Mouse (Mus musculus) layer of hippocampus, adult 9-10 months (tissue): Measurements from ENCODE around the gene Mbtps1.

ENCODE experiments used
- DNase-seq: peaks from one replicate; pipeline ENCODE4 v3.0.0; 2022; ENCODE audit warnings: low spot score

Mbtps1 gene

GRCm38 (mm10) chr8:119558603-119559401 lies at the start of gene Mbtps1:
Gene Mbtps1, minus strand, starts transcription at chr8:119558735.
- peak; percentile 93 for DNase-seq

DNA sequence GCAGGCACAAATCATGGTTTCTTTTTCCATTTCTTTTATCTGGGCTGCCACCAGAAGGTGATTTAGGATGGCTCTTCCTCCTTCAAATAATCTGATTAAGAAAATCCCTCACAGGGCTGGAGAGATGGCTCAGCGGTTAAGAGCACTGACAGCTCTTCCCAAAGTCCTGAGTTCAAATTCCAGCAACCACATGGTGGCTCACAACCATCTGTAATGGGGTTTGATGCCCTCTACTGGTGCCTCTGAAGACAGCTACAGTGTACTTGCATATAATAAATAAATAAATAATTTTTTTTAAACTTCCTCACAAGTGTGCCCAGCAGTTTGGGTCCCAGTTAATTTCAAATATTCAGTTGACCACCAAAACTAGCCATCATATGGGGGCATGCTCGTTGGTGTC lies 47.7 kb upstream of the Mbtps1 start:
- DNase-seq = no peak

DNA sequence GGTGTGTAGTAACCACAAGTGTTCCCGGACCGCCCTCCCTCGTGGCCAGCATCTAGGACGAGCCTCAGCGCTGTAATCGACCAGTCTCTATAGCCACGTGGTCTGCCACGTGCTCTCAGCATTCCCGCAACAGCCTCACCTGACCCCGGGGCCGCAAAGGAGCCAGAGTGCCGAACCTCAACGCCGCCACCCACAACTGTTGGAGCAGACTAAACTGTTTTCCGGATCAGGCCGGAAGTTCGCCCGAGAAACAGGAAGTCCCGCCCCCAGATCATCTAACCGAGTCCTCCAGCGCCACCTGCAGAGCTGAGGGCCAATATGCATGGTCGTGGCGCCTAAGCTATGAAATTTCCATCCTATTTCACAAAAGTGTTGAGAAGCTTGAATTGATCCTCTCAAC lies 46.5 kb upstream of the Mbtps1 start, which contains the start of gene Taf1c:
Gene Taf1c (minus strand): TSS at position 227 of the 400 bp plus-strand sequence.
- DNase-seq = peak; percentile 87

DNA sequence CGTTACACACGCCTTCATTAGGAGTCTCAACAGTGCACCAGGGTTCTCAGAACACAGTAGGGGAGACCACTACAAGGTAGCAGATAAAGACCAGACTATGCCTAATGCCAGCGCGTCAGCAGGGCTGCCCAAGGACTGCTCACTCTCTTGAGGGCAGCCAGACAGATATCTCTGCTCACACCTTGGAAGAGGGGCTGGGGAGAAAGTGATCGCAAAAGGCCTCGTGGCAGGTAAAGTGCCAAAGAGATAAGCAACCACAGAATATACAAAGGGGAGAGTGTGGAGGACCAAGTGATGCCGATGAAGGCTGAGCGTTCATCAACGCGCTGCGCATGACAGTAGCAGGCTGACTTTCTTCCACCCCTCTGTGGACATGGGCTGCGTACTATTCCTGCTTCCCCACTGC lies 45.9 kb upstream of the Mbtps1 start:
- DNase-seq = no peak

DNA sequence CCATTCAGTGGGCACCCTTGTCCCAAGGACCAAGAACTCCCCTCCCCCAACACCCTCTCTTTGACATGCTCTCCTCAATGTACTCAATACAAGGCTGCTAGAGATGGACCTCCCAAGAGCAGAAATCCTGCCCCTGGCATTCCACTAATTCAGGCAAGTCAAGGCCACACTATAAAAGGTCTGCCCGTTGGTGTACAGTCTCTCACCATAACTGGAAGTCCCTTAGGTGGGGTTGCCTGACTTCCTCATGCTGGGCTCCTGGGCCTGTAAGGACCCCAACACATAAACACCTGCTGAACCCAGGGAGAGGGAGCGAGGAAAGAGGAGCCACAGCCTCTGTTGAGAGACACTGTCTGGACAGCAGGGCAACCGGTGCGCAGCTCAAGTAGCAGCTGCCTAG lies 45.2 kb upstream of the Mbtps1 start:
- no peak for DNase-seq

GRCm38 (mm10) chr8:119591456-119591855 lies 32.9 kb upstream of the Mbtps1 start:
- DNase-seq = no peak

GRCm38 (mm10) chr8:119590348-119590747 lies 31.8 kb upstream of the Mbtps1 start:
- no peak for DNase-seq

DNA sequence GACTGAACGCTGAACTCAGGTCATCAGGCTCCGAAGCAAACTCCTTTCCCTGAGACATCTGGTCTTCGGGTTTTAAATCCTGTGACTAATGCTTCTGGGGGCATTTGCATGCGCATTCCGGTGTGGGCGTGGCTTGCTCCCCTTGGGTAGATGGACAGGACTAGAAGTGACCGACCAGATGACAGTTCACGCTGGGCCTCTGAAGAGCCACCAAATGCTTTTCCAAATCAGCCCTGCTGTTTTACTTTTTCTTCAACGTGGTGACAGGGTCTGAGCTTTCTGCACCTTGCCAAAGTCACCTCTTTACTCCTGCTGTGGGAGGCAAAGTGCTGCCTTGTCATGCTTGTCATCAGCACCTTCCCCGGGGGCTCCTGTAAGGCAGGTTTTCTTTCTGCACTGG lies 30.3 kb upstream of the Mbtps1 start:
- DNase-seq = no peak

GRCm38 (mm10) chr8:119588321-119588720 lies 29.8 kb upstream of the Mbtps1 start:
- DNase-seq = no peak

DNA sequence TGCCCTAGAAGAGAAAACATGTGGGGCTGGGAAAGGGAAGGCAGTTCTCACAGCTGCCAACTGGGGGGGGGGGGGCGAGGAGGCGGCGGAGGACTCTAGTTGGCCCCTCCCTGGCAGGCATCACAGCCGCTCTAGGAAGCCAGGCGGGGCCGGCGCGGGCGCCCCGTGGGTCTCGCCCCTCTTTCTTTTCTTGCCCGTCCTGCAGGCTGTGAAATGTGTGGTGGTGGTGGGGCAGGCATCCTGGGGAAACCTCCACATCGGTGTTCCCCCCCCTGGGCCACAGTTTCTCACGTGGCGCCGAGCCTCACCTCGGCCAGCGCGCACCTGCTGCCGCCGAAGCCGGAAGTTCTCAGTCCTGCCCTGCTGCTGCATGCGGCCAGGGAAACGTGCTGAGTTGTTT lies 27.4 kb upstream of the Mbtps1 start:
- DNase-seq = no peak

DNA sequence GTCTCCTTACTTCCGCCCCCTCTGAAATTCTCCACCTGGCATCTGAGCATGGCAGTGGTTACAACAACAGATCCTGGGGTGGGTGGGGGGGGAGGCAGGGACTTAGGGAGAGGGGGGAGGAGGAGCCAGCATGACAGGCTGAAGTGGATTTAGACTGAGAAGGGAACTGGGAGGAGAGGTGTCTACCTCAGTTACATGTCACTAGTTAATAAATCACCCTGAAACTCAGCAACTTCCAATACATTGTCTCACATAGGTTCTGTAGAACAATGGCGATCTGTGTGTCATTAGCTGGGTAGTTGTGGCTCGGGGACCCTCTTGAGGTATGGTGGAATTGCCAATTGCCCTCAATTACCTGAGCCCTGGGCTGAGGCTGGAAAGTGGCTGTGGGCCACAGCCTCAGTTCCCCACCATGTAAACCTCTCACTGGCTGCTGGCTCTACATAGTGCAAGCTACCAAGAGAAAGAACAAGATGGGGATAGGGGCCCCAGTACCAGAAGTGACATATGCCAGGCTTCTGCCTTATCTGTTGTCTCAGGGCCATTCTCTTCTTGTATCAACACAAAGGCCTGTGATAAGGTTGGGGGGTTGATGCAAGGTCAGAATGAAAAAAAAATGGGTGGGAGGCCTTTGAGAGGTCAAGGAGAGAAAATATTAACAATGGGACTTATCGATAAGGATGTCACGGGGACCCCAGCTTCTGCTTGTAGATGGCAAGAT lies 22.1 kb upstream of the Mbtps1 start:
- DNase-seq = no peak

DNA sequence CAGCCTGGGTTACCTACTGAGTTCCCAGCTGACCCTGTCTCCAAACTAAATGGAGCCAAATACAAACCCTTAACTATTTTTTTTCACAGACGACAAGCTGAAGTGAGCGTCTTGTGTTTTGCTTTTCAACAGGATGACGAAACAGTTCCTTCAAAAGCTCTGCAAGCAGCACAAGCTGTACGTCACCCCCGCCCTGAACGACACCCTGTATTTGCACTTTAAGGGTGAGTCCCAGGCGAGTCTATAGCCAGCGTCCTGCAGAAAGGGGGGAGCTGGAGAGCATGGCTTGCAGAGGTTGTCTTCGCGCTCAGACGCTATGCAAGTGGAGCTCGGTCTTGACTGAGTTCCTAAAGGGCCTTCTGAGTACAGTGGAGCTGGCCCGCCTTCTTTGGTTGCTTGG lies 20.6 kb upstream of the Mbtps1 start:
- no peak for DNase-seq

DNA sequence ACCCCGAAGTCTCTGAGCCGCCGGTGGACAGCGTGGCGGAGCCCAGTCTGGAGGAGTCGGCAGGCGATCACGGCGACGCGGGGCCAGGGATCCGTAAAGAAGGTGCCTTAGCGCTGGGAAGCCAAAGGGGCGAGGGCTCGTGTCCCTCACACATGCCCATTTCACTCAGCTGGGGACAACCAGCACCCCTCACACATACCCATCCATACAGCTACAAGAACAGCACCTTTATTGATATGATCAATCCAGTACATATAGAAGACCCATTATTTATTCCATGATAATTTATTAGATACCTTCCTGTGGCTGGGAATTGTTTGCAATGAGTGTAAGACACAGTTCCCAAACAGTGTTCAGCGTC lies 16.8 kb upstream of the Mbtps1 start:
- no peak for DNase-seq

DNA sequence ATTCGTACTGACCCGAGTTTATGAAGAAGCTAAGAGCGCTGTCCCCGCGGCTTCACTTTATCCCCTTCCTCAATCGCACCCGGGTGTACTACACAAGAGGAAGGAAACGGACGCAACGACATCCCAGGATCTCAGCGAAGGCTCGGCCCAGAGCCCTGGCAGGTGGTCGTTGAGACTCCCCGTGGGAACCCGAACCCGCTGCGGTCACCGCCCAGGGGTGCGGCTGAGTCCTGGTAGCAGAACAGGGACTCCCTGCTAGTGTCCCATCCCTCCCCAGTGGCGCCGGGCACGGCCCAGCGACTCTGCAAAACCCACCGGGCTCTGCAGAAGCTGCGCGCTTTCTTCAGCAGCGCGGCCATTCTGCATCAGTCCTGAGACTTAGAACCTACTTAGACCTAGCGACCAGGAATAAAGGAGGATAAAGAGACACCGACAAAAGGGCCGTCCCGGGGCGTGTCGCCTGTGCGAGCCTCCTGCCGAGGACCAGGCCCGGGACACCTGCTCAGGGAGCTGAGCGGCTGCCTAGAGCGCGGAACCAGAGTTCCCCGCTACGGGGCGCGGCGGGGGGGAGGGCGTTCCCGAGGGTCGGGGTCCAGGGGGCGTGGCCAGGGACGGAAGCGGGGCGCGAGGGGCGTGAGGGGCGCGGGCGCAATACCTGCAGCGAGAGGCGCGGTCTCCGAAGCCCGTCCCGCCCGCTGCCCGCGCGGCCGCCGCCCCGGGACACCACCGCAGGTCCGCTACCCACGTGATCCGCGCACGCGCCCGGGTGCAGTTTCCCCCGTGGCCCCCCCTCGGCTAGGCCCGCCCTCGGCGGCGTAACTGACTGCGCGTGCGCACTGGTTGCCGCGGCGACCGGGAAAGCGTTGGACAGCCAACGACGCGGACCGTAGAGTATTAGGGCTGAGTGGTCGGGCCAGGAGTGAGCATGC lies 16.2 kb upstream of the Mbtps1 start, which contains the start of the genes Hsdl1 and Dnaaf1:
Gene Hsdl1 (minus strand): TSS at position 747 of the 929 bp plus-strand sequence.
Gene Dnaaf1 (plus strand): TSS at position 799 of the 929 bp plus-strand sequence.
- peak; percentile 70 for DNase-seq

GRCm38 (mm10) chr8:119572411-119572810 lies 13.9 kb upstream of the Mbtps1 start:
- no peak for DNase-seq

DNA sequence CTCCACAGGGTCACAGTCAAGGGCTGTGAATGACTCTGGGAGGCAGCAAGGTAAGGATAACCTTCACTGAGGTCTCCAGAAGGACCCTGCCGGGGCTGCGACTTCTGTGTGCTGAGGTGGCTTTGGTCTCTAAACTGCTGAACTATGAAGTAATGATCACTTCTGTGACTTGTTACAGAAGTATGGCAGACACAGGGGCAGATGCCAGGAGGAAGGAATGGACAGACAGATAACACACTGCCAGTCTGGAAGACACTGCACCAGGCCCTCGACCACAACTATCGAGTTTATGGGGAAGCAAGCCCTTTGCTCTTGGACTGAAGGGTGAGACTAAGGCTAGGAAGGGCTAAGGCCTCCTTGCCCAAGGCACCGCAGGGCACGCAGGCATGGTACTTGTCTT lies 12.6 kb upstream of the Mbtps1 start:
- no peak for DNase-seq

- no peak for DNase-seq
These were observed 11.3 kb upstream of the Mbtps1 start for GRCm38 (mm10) chr8:119569881-119570280.

DNA sequence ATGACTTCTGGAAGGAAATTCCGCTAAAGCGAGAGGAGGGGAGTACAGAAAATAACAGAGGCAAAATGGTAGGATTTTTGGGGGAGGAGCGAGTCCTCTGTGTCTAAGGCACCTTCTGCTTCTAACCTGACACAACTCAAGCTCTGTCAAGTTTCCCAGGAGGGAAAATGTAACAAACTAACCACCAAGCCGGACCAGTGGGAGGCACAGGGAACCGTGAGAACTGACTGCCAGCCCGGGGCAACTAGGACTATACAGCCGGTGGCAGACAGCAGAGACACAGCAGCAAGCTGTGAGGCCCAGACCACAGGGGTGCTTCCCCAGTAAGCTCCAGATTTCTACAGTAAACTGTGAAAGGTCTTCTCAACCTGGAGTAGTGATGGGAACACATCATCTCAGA lies 10.4 kb upstream of the Mbtps1 start:
- no peak for DNase-seq

GRCm38 (mm10) chr8:119568251-119568650 lies 9.7 kb upstream of the Mbtps1 start:
- no peak for DNase-seq

DNA sequence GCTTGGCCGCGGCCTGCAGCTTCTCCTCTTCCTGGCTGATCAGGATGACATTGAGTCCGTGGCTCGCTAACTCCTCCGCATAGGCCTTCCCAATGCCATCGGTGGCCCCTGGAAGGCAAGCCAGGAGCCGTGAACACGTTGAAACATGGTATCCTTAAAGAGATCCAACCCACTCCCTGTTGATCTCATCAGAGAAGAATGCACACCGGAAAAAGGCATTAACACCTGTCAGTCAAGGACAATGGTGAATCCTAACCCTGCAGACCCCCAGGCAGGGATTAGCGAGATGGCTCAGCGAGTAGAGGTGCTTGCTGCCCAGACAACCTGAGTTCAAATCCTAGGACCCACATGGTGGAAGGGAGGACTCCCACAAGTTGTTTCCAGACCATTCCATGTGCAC lies 7.8 kb upstream of the Mbtps1 start:
- DNase-seq = no peak

DNA sequence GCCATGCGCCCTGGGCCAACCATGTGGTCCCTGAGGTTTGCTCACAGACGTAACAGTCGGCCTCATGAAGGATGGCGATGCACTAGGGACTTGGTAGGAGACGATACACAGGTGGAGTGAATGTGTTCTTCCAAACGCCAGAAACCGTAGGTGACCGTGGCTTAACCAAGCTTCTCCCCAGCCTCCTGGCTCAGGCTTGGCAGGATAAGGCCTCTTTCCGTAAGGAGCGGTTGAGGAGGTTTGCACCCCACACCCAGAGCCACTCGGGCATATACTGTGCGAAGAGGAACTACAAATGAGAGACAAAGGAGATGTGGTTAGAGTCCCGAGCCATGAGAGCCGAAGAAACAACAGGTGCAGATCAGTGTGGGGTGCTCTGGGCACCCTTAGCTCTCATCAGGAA lies 5.3 kb upstream of the Mbtps1 start:
- DNase-seq = no peak

DNA sequence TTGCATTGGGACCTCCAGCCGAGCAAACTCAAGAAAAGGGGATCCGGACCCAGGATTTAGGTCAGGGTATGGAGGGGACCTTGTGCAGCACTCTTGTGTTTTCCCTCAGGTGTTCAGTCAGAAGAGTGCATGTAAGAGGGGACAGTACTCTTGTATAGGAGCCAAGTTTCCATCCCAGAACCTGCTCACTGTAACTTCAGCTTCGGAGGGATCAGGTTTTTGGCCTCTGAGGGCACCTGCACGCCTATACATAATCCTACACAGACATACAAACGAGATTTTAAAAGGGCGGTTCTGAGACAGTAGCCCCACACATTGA lies 826 bp upstream of the Mbtps1 start:
- DNase-seq = no peak
